Mouse (Mus musculus): Measurements from ENCODE around the gene Iqub.

Iqub gene

GRCm38 (mm10) chr6:24514552-24515284 is at the start of gene Iqub:
TSS of gene Iqub (minus strand) at chr6:24515067.
- DNase-seq (ENCODE audit: low read depth, low spot score) = peak; percentile 73

GRCm38 (mm10) chr6:24564081-24564480 is 49.2 kb upstream of the Iqub start:
- DNase-seq (ENCODE audit: low read depth, low spot score) = no peak

GRCm38 (mm10) chr6:24555488-24555887 is 40.6 kb upstream of the Iqub start:
- DNase-seq (ENCODE audit: low read depth, low spot score) = no peak

- DNase-seq (ENCODE audit: low read depth, low spot score) = no peak
Observed at GRCm38 (mm10) chr6:24554427-24555086, 39.7 kb upstream of the Iqub start.

- no peak for DNase-seq (ENCODE audit: low read depth, low spot score)
Observed at GRCm38 (mm10) chr6:24552046-24552445, 37.2 kb upstream of the Iqub start.

GRCm38 (mm10) chr6:24549801-24550200 is 34.9 kb upstream of the Iqub start:
- DNase-seq (ENCODE audit: low read depth, low spot score) = no peak

GRCm38 (mm10) chr6:24546716-24547420 is 32.0 kb upstream of the Iqub start:
- no peak for DNase-seq (ENCODE audit: low read depth, low spot score)

GRCm38 (mm10) chr6:24543119-24543591 is 28.3 kb upstream of the Iqub start:
- DNase-seq (ENCODE audit: low read depth, low spot score) = no peak

GRCm38 (mm10) chr6:24542393-24542792 is 27.5 kb upstream of the Iqub start:
- no peak for DNase-seq (ENCODE audit: low read depth, low spot score)

GRCm38 (mm10) chr6:24540106-24540505 is 25.2 kb upstream of the Iqub start:
- no peak for DNase-seq (ENCODE audit: low read depth, low spot score)

- DNase-seq (ENCODE audit: low read depth, low spot score) = no peak
Observed at GRCm38 (mm10) chr6:24538435-24538834, 23.6 kb upstream of the Iqub start.

- no peak for DNase-seq (ENCODE audit: low read depth, low spot score)
Observed at GRCm38 (mm10) chr6:24532804-24533203, 17.9 kb upstream of the Iqub start.

GRCm38 (mm10) chr6:24530711-24531420 is 16.0 kb upstream of the Iqub start:
- DNase-seq (ENCODE audit: low read depth, low spot score) = no peak

- peak; percentile 82 for DNase-seq (ENCODE audit: low read depth, low spot score)
Observed at GRCm38 (mm10) chr6:24530166-24530565, 15.3 kb upstream of the Iqub start.

GRCm38 (mm10) chr6:24528064-24528243 is 13.1 kb upstream of the Iqub start, which contains the start of gene Asb15:
TSS of gene Asb15 (plus strand) at chr6:24528144.
- no peak for DNase-seq (ENCODE audit: low read depth, low spot score)

GRCm38 (mm10) chr6:24527155-24528063 is 12.5 kb upstream of the Iqub start, which contains the start of gene Ndufa5:
TSS of gene Ndufa5 (minus strand) at chr6:24528013.
- peak; percentile 98 for DNase-seq (ENCODE audit: low read depth, low spot score)

- DNase-seq (ENCODE audit: low read depth, low spot score) = no peak
Observed at GRCm38 (mm10) chr6:24525705-24526104, 10.8 kb upstream of the Iqub start.

- DNase-seq (ENCODE audit: low read depth, low spot score) = peak; percentile 54
Observed at GRCm38 (mm10) chr6:24516197-24516596, 1.3 kb upstream of the Iqub start.

GRCm38 (mm10) chr6:24504141-24504540 is 10.7 kb downstream of the Iqub start:
- DNase-seq (ENCODE audit: low read depth, low spot score) = no peak

- DNase-seq (ENCODE audit: low read depth, low spot score) = peak; percentile 41
Observed at GRCm38 (mm10) chr6:24490341-24490740, 24.5 kb downstream of the Iqub start.

GRCm38 (mm10) chr6:24486530-24486929 is 28.3 kb downstream of the Iqub start:
- DNase-seq (ENCODE audit: low read depth, low spot score) = no peak
